Mouse (Mus musculus) olfactory bulb, adult 2 months (tissue): Measurements from ENCODE around the gene Pogz.

Source experiments
- CTCF ChIP-seq: fragments of 200-500 bp; IDR thresholded peaks from 2 replicates; pipeline ENCODE4 v1.5.1; 2012; ENCODE audit warnings: low read depth, mild to moderate bottlenecking, low read length, moderate library complexity; ENCODE audit not compliant: insufficient read depth
- POLR2A ChIP-seq: fragments of 200-500 bp; IDR thresholded peaks from 2 replicates; pipeline ENCODE4 v1.6.1; 2012; ENCODE audit warnings: mild to moderate bottlenecking, low read depth, low read length, moderate library complexity; ENCODE audit not compliant: insufficient read depth

GRCm38 (mm10) chr3:94824110-94824509, 13.3 kb upstream of the Pogz start:
- TF ChIP-seq CTCF (no peak), POLR2A (no peak)
